Mouse (Mus musculus) layer of hippocampus, adult 11-12 months (tissue): ENCODE data around the gene Gm10840.
"Not testable (repeated sequence)": the region's sequence is repeated elsewhere in the genome, so short reads cannot be mapped to it uniquely, and the experiment has no call there.

Source experiments
- DNase-seq: peaks from one replicate; pipeline ENCODE4 v3.0.0; 2022; ENCODE audit warnings: low spot score

Gene Gm10840

GRCm38 (mm10) chr11:106198277-106198676 is 37.6 kb downstream of the Gm10840 start:
- no peak for DNase-seq

GRCm38 (mm10) chr11:106199997-106200396 is 39.3 kb downstream of the Gm10840 start:
- not testable (repeated sequence) for DNase-seq

- no peak for DNase-seq
Observed at GRCm38 (mm10) chr11:106200756-106201155, 40.1 kb downstream of the Gm10840 start.

GRCm38 (mm10) chr11:106201337-106202122 is 40.9 kb downstream of the Gm10840 start:
- DNase-seq, result no peak

DNA sequence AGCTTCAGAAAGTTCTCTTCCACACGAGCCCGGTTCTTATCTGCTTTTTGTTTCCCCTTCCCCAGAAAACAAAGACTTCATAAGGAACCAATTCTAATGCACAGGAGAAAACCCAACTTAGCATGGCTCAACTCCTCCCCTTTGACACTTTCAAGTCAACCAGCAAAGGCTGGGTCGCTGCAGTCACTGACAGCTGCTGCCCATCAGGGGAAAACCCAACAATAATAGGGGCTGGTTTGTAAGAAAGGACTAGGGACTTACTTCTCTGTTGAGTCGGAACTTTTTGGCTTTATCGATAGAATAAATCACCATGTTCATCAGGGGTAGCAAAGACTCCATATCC is 41.4 kb downstream of the Gm10840 start, which contains the start of gene Strada:
Gene Strada (minus strand): TSS at position 46 of the 343 bp plus-strand sequence.
- DNase-seq, result no peak
